Mouse (Mus musculus) C2C12 (cell line): ENCODE results near the gene Tent2. TPM values are rescaled to one million over a fixed set of nuclear protein-coding genes. Genes with fewer than 3 reads are reported as not detected.

Experiments used
- H3K27me3 ChIP-seq: one replicate; pipeline ENCODE4 v1.6.1; 2011; ENCODE audit not compliant: control insufficient read depth, insufficient read depth, insufficient read length
- H3K36me3 ChIP-seq: one replicate; pipeline ENCODE4 v1.6.1; 2011; ENCODE audit not compliant: control insufficient read depth, insufficient read depth
- H3K4me3 ChIP-seq: one replicate; pipeline ENCODE4 v1.5.1; 2011; ENCODE audit warnings: mild to moderate bottlenecking, control low read depth; ENCODE audit not compliant: poor library complexity, insufficient read depth, severe bottlenecking
- H3K79me2 ChIP-seq: one replicate; pipeline ENCODE4 v1.6.1; 2011; ENCODE audit not compliant: control insufficient read depth, insufficient read depth
- H3K79me3 ChIP-seq: one replicate; pipeline ENCODE4 v1.6.1; 2011; ENCODE audit warnings: low read depth, control low read depth
- H3ac ChIP-seq: one replicate; pipeline ENCODE3; 2011; ENCODE audit warnings: low read depth; ENCODE audit not compliant: control insufficient read depth, insufficient read length
- CEBPB ChIP-seq: IDR thresholded peaks from one replicate; pipeline ENCODE4 v1.6.1; 2011; ENCODE audit warnings: low read depth, mild to moderate bottlenecking, control low read depth, moderate library complexity
- CTCF ChIP-seq: IDR thresholded peaks from one replicate; pipeline ENCODE4 v1.5.1; 2011; ENCODE audit not compliant: control insufficient read depth, insufficient read depth, insufficient read length
- FOSL1 ChIP-seq: IDR thresholded peaks from one replicate; pipeline ENCODE4 v1.8.0; 2011; ENCODE audit warnings: mild to moderate bottlenecking, low read length; ENCODE audit not compliant: poor library complexity, insufficient read depth, severe bottlenecking
- MAX ChIP-seq: IDR thresholded peaks from one replicate; pipeline ENCODE4 v1.6.1; 2011; ENCODE audit warnings: mild to moderate bottlenecking, control low read depth
- MYOD1 ChIP-seq: IDR thresholded peaks from one replicate; pipeline ENCODE4 v1.6.1; 2011; ENCODE audit warnings: low read depth; ENCODE audit not compliant: control insufficient read depth, insufficient read length
- MYOG ChIP-seq: IDR thresholded peaks from one replicate; pipeline ENCODE4 v1.6.1; 2011; ENCODE audit not compliant: control insufficient read depth, insufficient read length; ENCODE audit errors: extremely low read depth
- USF1 ChIP-seq: IDR thresholded peaks from one replicate; pipeline ENCODE4 v1.6.1; 2011; ENCODE audit warnings: low read depth, mild to moderate bottlenecking, control low read depth, moderate library complexity
- polyA plus RNA-seq: library from polyadenylated mRNA; unstranded; fragments of >200 nt; fragmentation: generic; extraction: Trizol; gene quantifications from one replicate; pipeline ENCODE4 v1.2.1, GENCODE M21; 2012; ENCODE audit warnings: missing spikeins

Tent2 gene
- polyA plus RNA-seq, 1 experiment, result 8.2 TPM

DNA sequence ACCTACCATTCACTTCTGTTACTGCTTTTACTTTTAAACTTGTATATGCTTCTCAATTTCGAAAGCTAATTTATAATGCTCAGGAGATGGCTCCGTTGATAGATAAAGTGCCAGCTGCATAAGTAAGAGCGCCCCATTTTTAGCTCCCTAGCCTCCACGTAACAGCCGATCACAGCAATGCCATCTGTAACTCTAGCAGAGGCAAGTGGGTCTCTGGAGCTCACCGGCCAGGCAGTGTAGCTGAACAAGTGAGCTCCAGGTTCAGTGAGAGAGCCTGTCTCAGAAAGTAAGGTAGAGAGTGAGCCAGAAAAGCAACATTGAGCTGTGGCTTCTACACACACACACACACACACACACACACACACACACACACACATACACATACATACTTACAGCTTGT is 51.0 kb downstream of the Tent2 start:
- TF ChIP-seq USF1, result no peak
- no peaks in the 10 kb centered on the region for H3K27me3 ChIP-seq

GRCm38 (mm10) chr13:93138059-93138458 is 54.1 kb downstream of the Tent2 start:
- H3K79me3 ChIP-seq, result no peaks in the 10 kb centered on the region
- TF ChIP-seq USF1 (no peak), MYOD1 (no peak), MAX (no peak), MYOG (no peak), FOSL1 (no peak), CEBPB (no peak), CTCF (no peak)

More for the DNA sequence above, 51.0 kb downstream of the Tent2 start:
- H3ac ChIP-seq, result no peak overlapping the region
- no peaks in the 10 kb centered on the region for H3K79me3 ChIP-seq
- H3K4me3 ChIP-seq, result no peak overlapping the region
- peaks cover 12% of the 10 kb centered on the region for H3K36me3 ChIP-seq
- no peaks in the 10 kb centered on the region for H3K79me2 ChIP-seq

DNA sequence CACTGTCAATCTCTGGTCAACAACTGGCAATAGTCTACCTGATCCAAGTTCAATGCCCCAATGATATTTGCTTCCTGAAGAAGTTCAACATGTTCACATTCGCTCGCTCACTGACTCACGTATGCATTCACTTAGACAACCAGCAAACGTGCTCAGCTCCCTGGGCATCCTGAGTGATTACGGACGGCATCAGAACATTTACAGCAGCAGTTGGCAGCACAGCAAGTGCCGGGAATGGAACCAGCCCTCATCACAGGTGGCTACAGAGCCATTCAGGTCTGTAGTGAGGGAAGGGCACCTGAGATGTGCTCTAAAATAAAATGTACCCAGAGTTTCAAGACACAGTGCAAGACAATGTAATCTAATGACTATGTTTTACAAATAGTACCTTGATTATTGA is 55.1 kb downstream of the Tent2 start:
- TF ChIP-seq FOSL1 (no peak), MYOG (no peak), CEBPB (no peak), CTCF (no peak), MAX (no peak), MYOD1 (no peak), USF1 (no peak)

More at GRCm38 (mm10) chr13:93138059-93138458, 54.1 kb downstream of the Tent2 start:
- Histone ChIP-seq H3K27me3 (no peaks in the 10 kb centered on the region), H3ac (no peak overlapping the region), H3K4me3 (no peak overlapping the region), H3K36me3 (no peaks in the 10 kb centered on the region), H3K79me2 (no peaks in the 10 kb centered on the region)

DNA sequence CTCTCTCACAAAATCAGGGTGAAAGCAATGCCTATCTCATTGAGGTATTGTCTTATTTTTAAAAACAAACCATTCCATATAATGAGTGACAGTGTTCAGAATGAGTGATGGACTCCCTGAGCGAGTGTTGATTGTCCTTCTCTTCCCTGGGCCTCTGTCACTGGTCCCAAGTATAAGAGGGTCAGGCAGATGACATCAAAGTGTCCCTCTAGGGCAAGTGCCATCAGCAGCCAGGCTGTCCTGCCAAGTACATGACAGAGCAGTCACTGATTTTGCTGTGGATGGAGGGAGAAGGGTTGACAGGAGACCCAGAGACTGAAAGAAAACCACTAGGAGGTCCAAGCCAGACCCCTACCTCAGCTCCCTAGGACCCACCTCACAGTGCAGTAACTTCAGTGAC is 55.9 kb downstream of the Tent2 start:
- Histone ChIP-seq H3K79me2 (no peaks in the 10 kb centered on the region), H3ac (no peak overlapping the region), H3K4me3 (no peak overlapping the region), H3K27me3 (no peaks in the 10 kb centered on the region), H3K79me3 (no peaks in the 10 kb centered on the region), H3K36me3 (no peaks in the 10 kb centered on the region)
- TF ChIP-seq FOSL1, result no peak

More for the DNA sequence above, 55.1 kb downstream of the Tent2 start:
- Histone ChIP-seq H3K79me3 (no peaks in the 10 kb centered on the region), H3K4me3 (no peak overlapping the region), H3K27me3 (no peaks in the 10 kb centered on the region), H3K36me3 (no peaks in the 10 kb centered on the region), H3ac (no peak overlapping the region), H3K79me2 (no peaks in the 10 kb centered on the region)

DNA sequence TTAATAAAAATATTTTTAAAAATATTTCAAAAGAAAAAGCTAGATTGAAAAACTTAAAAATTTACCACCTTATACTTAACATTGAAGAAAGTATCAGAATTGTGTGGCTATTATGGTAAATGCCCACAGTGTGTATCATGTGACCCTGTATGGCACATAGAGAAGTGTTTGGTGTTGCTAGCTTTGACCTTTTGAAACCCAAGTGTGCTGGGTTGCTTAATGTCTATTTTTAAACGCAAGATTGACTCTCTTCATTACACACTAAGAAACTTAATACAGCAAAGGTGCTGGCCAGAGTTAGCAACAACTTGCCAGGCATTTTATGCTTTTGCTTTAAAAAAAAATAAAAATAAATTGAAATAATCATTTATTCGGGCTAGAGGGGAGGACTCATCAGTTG is 56.7 kb downstream of the Tent2 start:
- no peak overlapping the region for H3K4me3 ChIP-seq
- H3K36me3 ChIP-seq, result no peaks in the 10 kb centered on the region
- no peak for TF ChIP-seq CEBPB
- no peak for TF ChIP-seq FOSL1
- no peak for TF ChIP-seq CTCF
- TF ChIP-seq MYOG, result no peak
- TF ChIP-seq USF1, result no peak
- no peak for TF ChIP-seq MYOD1
- TF ChIP-seq MAX, result no peak
- no peaks in the 10 kb centered on the region for H3K79me3 ChIP-seq
- no peaks in the 10 kb centered on the region for H3K79me2 ChIP-seq
- H3K27me3 ChIP-seq, result no peaks in the 10 kb centered on the region
- H3ac ChIP-seq, result no peak overlapping the region

DNA sequence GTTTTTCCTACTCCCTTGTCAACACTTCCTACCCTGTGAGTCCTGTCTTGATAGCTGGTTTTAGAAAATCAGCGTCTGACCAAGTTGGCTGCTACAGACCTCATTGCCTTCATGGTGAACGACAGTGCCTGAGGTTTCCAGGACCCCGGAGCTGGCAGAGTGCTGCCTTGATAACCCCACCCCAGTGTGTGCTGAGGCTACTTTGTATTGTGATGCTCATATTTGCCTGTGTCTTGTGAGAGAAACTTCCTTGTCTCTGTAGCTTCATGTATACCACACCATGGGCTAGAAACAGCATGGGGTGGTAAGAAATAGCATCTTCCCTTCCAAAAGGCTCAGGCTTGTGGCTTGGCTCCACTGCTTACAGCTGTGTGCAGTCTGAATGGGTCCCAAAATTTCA is 61.5 kb downstream of the Tent2 start:
- Histone ChIP-seq H3K4me3 (no peak overlapping the region), H3K27me3 (no peaks in the 10 kb centered on the region), H3K36me3 (no peaks in the 10 kb centered on the region), H3K79me2 (no peaks in the 10 kb centered on the region), H3ac (no peak overlapping the region), H3K79me3 (no peaks in the 10 kb centered on the region)
- TF ChIP-seq CTCF (no peak), FOSL1 (no peak), MAX (no peak), MYOG (no peak), USF1 (no peak), CEBPB (no peak), MYOD1 (no peak)
